ENCODE assay signal across 8 mouse cellular contexts in genomic region chr16:45093137-45093731, GRCm38 (mm10). TPM values are rescaled to one million over a fixed set of nuclear protein-coding genes. Genes with fewer than 3 reads are reported as not detected.
DNase-seq lines count a peak whose midpoint lies in the region; ATAC-seq and TF ChIP-seq lines count a peak whose summit lies in the region.

Ccdc80 (plus strand) TSS chr16:45093402.

- peak; percentile 64 for ATAC-seq in kidney, postnatal 0 days (replicated peaks; ENCODE audit: low FRiP score, low read depth)
- no peak for ATAC-seq in hindbrain, embryonic 12.5 days (ENCODE audit: low FRiP score)

- peak within 1 kb of the TSS; percentile 76 for H3K4me2 ChIP-seq in kidney, postnatal 0 days (ENCODE audit: low read length)
- H3K4me2 ChIP-seq in hindbrain, embryonic 12.5 days (replicated peaks): peak within 1 kb of the TSS; percentile 51

- peak; percentile 93 for DNase-seq in kidney, postnatal 0 days (ENCODE audit: low spot score)
- no peak for DNase-seq in kidney, postnatal 25 days
- DNase-seq in adrenal gland, postnatal 25 days: no peak
- DNase-seq in gastrocnemius, adult 18-20 months (ENCODE audit: low spot score): peak; percentile 62
- DNase-seq in lung, postnatal 10 days: peak; percentile 58
- no peak for DNase-seq in cerebellum, postnatal 25 days
- DNase-seq in ovary, adult 18-20 months (ENCODE audit: low spot score): no peak

- H3K36me3 ChIP-seq in kidney, postnatal 0 days (ENCODE audit: insufficient read depth, low read length): no peaks in the 10 kb centered on the region
- H3K36me3 ChIP-seq in hindbrain, embryonic 12.5 days: no peaks in the 10 kb centered on the region

- peak within 1 kb of the TSS; percentile 47 for H3K4me3 ChIP-seq in kidney, postnatal 0 days (replicated peaks; ENCODE audit: low read depth, low read length)
- peak within 1 kb of the TSS; percentile 32 for H3K4me3 ChIP-seq in hindbrain, embryonic 12.5 days

- H3K9ac ChIP-seq in kidney, postnatal 0 days (ENCODE audit: low read depth, low read length): peak within 1 kb of the TSS; percentile 64
- H3K9ac ChIP-seq in hindbrain, embryonic 12.5 days: peak within 1 kb of the TSS; percentile 43; the same call in 1 of the 2 replicates

- 4% methylated on average over 6 of the region's 6 CpGs for WGBS in kidney, postnatal 0 days
- WGBS in hindbrain, embryonic 12.5 days: 39% methylated on average over 6 of the region's 6 CpGs

- H3K4me1 ChIP-seq in kidney, postnatal 0 days (replicated peaks; ENCODE audit: insufficient read depth, low read length): peaks cover 32% of the 10 kb centered on the region
- H3K4me1 ChIP-seq in hindbrain, embryonic 12.5 days: peaks cover 5% of the 10 kb centered on the region; the same call in 1 of the 2 replicates

- no peaks in the 10 kb centered on the region for H3K27me3 ChIP-seq in kidney, postnatal 0 days (ENCODE audit: insufficient read depth, low read length)
- no peaks in the 10 kb centered on the region for H3K27me3 ChIP-seq in hindbrain, embryonic 12.5 days

- no peak for TF ChIP-seq CTCF in kidney, postnatal 0 days (IDR thresholded peaks at IDR 0.05; ENCODE audit: low read depth)

- H3K9me3 ChIP-seq in kidney, postnatal 0 days (replicated peaks; ENCODE audit: low read length): no peaks in the 10 kb centered on the region
- H3K9me3 ChIP-seq in hindbrain, embryonic 12.5 days (replicated peaks): no peaks in the 10 kb centered on the region

- H3K27ac ChIP-seq in kidney, postnatal 0 days: peak within 1 kb of the TSS; percentile 81
- no peak within 1 kb of the TSS for H3K27ac ChIP-seq in hindbrain, embryonic 12.5 days

RNA-seq across cellular contexts. Expression of gene Ccdc80, which starts in this region (rescaled TPM):
- polyA plus RNA-seq in kidney, postnatal 0 days (2015; fragmentation: Nextera tagmentation; extraction: Ambion mirVana): 99.7 and 113 TPM in 2 replicates
- total RNA-seq in adrenal gland, postnatal 25 days (2021): 18.3 and 19.0 TPM in 2 replicates
- 10 to 100 TPM; 13.2 to 26.4 TPM for total RNA-seq in gastrocnemius, adult 18-20 months (2021)
- polyA plus RNA-seq in hindbrain, embryonic 12.5 days (2016; fragmentation: Nextera tagmentation; extraction: Ambion mirVana): 28.3 and 35.3 TPM in 2 replicates

Comparison
In these comparisons a context has a peak if more than half of its experiments do, and no peak if none do; other contexts are left out.
1. DNase-seq: peak in kidney, postnatal 0 days (single experiment), gastrocnemius, adult 18-20 months (single experiment) and lung, postnatal 10 days (single experiment); none in kidney, postnatal 25 days (0 of 2), adrenal gland, postnatal 25 days (single experiment), cerebellum, postnatal 25 days (0 of 2) and ovary, adult 18-20 months (single experiment).